Mouse (Mus musculus) limb, embryonic 11.5 days (tissue): Measurements from ENCODE around the gene Ttc7. TPM values are rescaled to one million over a fixed set of nuclear protein-coding genes. Genes with fewer than 3 reads are reported as not detected.

ENCODE experiments used
- ATAC-seq: fragments of 200-750 bp; cut with Nextera tagmentation; 2 replicates; pipeline ENCODE4 v1.8.0; 2017; ENCODE audit warnings: low read depth; ENCODE audit not compliant: insufficient number of reproducible peaks, low FRiP score, low TSS enrichment
- DNase-seq: peaks from one replicate; pipeline ENCODE4 v3.0.0-alpha.2; 2015; ENCODE audit warnings: low spot score
- H3K27ac ChIP-seq: fragments of 300-500 bp; sonication (generic); replicated peaks from 2 replicates; pipeline ENCODE4 v1.5.1; 2014; ENCODE audit warnings: low read depth, mild to moderate bottlenecking, low read length
- H3K27me3 ChIP-seq: fragments of 300-500 bp; sonication (generic); 2 replicates; pipeline ENCODE4 v1.6.1; 2014; ENCODE audit warnings: mild to moderate bottlenecking, low read length, mixed read lengths; ENCODE audit not compliant: control insufficient read depth, insufficient read depth
- H3K36me3 ChIP-seq: fragments of 300-500 bp; sonication (generic); 2 replicates; pipeline ENCODE4 v1.6.1; 2014; ENCODE audit warnings: mild to moderate bottlenecking, low read length, moderate library complexity, mixed read lengths; ENCODE audit not compliant: control insufficient read depth, insufficient read depth
- H3K4me1 ChIP-seq: fragments of 300-500 bp; sonication (generic); 2 replicates; pipeline ENCODE4 v1.6.1; 2014; ENCODE audit warnings: low read length, mixed read lengths; ENCODE audit not compliant: control insufficient read depth, insufficient read depth
- H3K4me2 ChIP-seq: fragments of 300-500 bp; sonication (generic); 2 replicates; pipeline ENCODE4 v1.6.1; 2014; ENCODE audit warnings: low read depth, mild to moderate bottlenecking, moderate library complexity; ENCODE audit not compliant: severe bottlenecking
- H3K4me3 ChIP-seq: fragments of 300-500 bp; sonication (generic); 2 replicates; pipeline ENCODE4 v1.5.1; 2014; ENCODE audit warnings: low read depth, low read length
- H3K9ac ChIP-seq: fragments of 300-500 bp; sonication (generic); 2 replicates; pipeline ENCODE4 v1.6.1; 2014; ENCODE audit warnings: mild to moderate bottlenecking, low read length
- H3K9me3 ChIP-seq: fragments of 300-500 bp; sonication (generic); 2 replicates; pipeline ENCODE4 v1.6.1; 2016; ENCODE audit warnings: low read length; ENCODE audit not compliant: control insufficient read depth
- WGBS: fragments of 180-500 bp; shearing (Covaris S2); extraction: QIAGEN DNeasy Blood & Tissue Kit; methylation state at CpG from one replicate; pipeline ENCODE4 v1.1.7; 2014; 5-methylcytosine and 5-hydroxymethylcytosine counted together
- polyA plus RNA-seq: library from polyadenylated mRNA; unstranded; fragments of >200 nt; fragmentation: Nextera tagmentation; extraction: Ambion mirVana; gene quantifications from 2 replicates; pipeline ENCODE4 v1.2.1, GENCODE M21; 2014

Gene Ttc7
- polyA plus RNA-seq, 1 experiment from 2014 or later = 1.8 TPM

DNA sequence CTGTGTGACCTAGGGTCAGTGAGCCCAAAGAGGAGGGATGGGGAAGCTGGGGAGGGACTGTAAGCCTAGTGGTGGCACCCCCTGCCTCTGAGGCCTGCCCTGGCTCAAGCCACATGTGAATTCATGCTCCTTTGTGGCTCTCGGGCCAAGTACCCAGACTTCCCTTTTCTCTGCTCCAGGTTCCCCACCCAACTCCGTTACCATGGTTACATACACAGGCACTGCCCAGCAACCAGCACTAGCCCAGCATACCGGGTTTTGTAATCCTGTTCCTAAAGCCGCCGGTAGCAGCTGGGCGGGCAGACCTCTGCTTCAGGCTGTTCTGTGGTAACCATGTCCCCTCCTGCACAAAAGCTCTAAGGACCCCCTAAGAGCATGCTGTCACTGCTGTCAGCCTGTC is 44.3 kb downstream of the Ttc7 start:
- H3K9me3 ChIP-seq = 0 out of 2 replicates have a peak, but pooled peaks cover 3% of the 10 kb centered on the region
- H3K4me2 ChIP-seq = no peak overlapping the region
- H3K4me3 ChIP-seq = no peak overlapping the region
- no peak for ATAC-seq
- peak overlapping the region; percentile 32; the same call in 1 of the 2 replicates for H3K9ac ChIP-seq
- no peak overlapping the region for H3K27ac ChIP-seq
- H3K4me1 ChIP-seq = peaks cover 16% of the 10 kb centered on the region
- H3K27me3 ChIP-seq = no peaks in the 10 kb centered on the region
- no peaks in the 10 kb centered on the region for H3K36me3 ChIP-seq
- 46% methylated on average over 6 of the region's 6 CpGs for WGBS
- peak; percentile 31 for DNase-seq

DNA sequence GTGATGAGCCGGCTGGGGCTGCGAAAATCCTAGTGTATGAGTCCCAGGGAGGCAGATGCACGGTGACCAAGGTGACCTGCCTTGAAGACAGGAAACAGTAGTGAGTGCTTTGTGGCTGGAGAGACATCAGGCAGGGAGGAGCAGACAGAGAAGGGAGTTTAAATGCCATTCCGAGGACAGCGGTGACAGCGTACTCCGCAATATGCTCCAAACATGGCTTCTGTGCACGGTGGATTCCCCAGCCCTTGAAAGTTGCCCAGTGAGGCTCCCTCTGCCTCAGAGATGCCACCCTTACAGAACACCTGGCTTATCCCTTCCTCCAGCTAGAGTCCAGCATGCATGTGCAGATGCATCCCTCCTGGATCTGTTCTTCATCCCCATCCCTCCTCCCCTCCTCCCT is 45.0 kb downstream of the Ttc7 start:
- Histone ChIP-seq H3K9me3 (no peaks in the 10 kb centered on the region), H3K4me3 (no peak overlapping the region), H3K27ac (no peak overlapping the region), H3K4me1 (peaks cover 19% of the 10 kb centered on the region), H3K36me3 (no peaks in the 10 kb centered on the region), H3K9ac (no peak overlapping the region), H3K4me2 (no peak overlapping the region), H3K27me3 (no peaks in the 10 kb centered on the region)
- WGBS = 80% methylated on average over 8 of the region's 8 CpGs
- no peak for DNase-seq
- ATAC-seq = no peak

DNA sequence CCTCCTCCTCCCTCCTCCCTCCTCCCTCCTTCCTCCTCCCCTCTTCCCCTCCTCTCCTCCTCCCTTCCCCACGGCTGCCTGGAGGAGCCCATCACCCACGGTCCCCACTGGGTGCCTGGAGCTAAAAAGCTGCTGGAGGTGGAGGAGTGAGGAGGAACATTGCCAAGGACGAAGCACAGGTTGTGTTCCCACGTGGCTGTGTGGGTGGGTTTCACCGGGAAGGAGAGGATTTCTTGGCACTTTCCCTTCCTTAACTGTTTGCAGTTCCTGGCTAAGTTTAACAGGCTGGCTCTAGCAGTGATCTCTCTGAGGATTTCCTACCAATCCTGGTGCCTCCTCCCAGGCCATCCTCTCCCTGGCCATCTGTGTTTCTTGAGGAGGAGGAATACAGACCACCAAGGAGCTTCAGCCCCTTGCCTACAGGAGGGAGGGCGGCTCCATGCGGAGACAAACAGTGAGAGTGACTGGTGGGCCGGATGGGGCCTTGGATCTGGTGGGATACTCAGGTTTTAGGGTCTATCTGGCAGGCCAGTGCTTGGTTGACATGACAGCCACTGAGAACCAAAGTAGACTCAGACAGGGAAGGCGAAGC is 45.6 kb downstream of the Ttc7 start:
- Histone ChIP-seq H3K36me3 (no peaks in the 10 kb centered on the region), H3K9me3 (no peaks in the 10 kb centered on the region), H3K27me3 (no peaks in the 10 kb centered on the region), H3K9ac (no peak overlapping the region), H3K4me2 (no peak overlapping the region), H3K4me1 (peaks cover 19% of the 10 kb centered on the region), H3K27ac (no peak overlapping the region), H3K4me3 (no peak overlapping the region)
- ATAC-seq (no peak), DNase-seq (no peak)
- WGBS = 55% methylated on average over 7 of the region's 9 CpGs

DNA sequence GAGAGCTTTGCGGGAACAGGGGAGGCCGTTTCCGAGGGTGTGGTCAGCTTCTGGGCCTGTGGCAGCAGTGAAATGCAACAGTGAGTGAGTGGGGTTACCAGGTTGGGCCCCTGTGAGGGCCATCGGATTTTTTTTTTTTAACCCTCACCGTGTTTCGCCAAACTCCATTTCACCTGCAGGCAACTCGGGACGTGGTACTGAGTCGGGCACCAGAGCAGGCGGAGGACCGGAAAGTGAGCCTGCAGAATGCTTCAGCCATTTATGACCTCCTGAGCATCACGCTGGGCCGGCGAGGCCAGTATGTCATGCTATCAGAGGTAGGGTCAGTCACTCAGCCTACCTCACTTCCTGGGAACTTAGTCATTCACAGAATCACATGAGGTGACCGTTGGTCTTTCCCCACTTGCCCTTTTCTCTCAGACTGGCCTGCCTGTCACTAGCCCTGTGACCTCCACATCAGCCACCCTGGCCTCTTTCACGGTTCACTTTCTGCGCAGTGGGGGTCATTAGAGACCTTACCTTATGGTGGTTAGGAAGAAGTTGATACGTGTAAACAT is 46.5 kb downstream of the Ttc7 start:
- Histone ChIP-seq H3K36me3 (no peaks in the 10 kb centered on the region), H3K4me3 (no peak overlapping the region), H3K9ac (no peak overlapping the region), H3K27ac (no peak overlapping the region), H3K4me2 (no peak overlapping the region), H3K4me1 (peaks cover 19% of the 10 kb centered on the region), H3K27me3 (no peaks in the 10 kb centered on the region), H3K9me3 (no peaks in the 10 kb centered on the region)
- DNase-seq = no peak
- WGBS = 82% methylated on average over 18 of the region's 18 CpGs
- no peak for ATAC-seq

DNA sequence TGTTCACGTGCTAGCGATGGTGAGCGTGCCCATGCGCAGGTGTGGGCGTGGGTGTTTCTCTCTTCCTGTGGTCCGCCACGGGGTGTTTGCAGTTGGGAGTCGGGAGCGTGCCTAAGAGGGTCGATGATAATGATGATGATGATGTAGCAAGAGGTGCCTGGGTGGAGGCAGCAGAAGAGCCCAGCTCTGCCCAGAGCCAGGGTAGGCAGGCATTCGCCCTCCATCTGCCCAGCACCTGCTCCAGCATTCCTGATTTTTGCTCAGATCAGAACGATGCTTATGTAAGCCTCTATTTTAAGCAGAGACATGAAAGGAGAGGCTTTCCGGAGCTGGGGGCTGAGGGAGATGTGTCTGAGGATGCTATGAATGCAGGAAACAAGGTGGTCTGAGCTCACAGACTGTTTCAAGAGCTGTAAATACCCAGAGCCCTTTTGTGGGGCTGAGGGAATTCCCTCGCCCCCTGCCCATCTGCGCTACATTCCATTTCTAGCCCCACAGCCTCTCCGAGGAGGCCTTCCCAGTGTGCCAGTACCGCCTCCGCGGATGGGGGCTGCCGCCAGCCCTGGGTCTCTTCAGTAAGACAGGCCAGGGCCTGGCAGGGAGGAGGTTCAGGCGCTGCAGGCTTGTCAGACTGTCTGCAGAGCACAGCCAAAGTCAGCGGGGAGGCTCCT is 47.7 kb downstream of the Ttc7 start:
- Histone ChIP-seq H3K27ac (no peak overlapping the region), H3K4me1 (peaks cover 19% of the 10 kb centered on the region), H3K4me2 (peak overlapping the region; percentile 18), H3K9me3 (no peaks in the 10 kb centered on the region), H3K27me3 (no peaks in the 10 kb centered on the region), H3K9ac (no peak overlapping the region; the same call in 1 of the 2 replicates), H3K36me3 (no peaks in the 10 kb centered on the region), H3K4me3 (no peak overlapping the region)
- 33% methylated on average over 22 of the region's 22 CpGs for WGBS
- DNase-seq (peak; percentile 38), ATAC-seq (no peak)

GRCm38 (mm10) chr17:87330921-87331291 is 48.2 kb downstream of the Ttc7 start:
- ATAC-seq (no peak), DNase-seq (peak; percentile 60)
- peaks cover 19% of the 10 kb centered on the region for H3K4me1 ChIP-seq
- H3K4me3 ChIP-seq = no peak overlapping the region
- no peak overlapping the region; the same call in 1 of the 2 replicates for H3K9ac ChIP-seq
- peak overlapping the region; percentile 18 for H3K4me2 ChIP-seq
- H3K27ac ChIP-seq = no peak overlapping the region
- no peaks in the 10 kb centered on the region for H3K27me3 ChIP-seq
- no peaks in the 10 kb centered on the region for H3K9me3 ChIP-seq
- H3K36me3 ChIP-seq = no peaks in the 10 kb centered on the region
- WGBS = 3% methylated on average over 11 of the region's 11 CpGs

- 48% methylated on average over 11 of the region's 11 CpGs for WGBS
- no peak overlapping the region for H3K4me3 ChIP-seq
- no peaks in the 10 kb centered on the region for H3K27me3 ChIP-seq
- no peak overlapping the region for H3K9ac ChIP-seq
- ATAC-seq = no peak
- H3K4me2 ChIP-seq = peak overlapping the region; percentile 18; the same call in 1 of the 2 replicates
- no peaks in the 10 kb centered on the region for H3K9me3 ChIP-seq
- DNase-seq = no peak
- peaks cover 19% of the 10 kb centered on the region for H3K4me1 ChIP-seq
- no peak overlapping the region for H3K27ac ChIP-seq
- H3K36me3 ChIP-seq = no peaks in the 10 kb centered on the region
These were observed 48.9 kb downstream of the Ttc7 start for GRCm38 (mm10) chr17:87331336-87332141.

- Histone ChIP-seq H3K9me3 (no peaks in the 10 kb centered on the region), H3K4me3 (no peak overlapping the region), H3K27ac (no peak overlapping the region), H3K36me3 (no peaks in the 10 kb centered on the region), H3K4me2 (no peak overlapping the region), H3K4me1 (peaks cover 19% of the 10 kb centered on the region), H3K9ac (no peak overlapping the region), H3K27me3 (no peaks in the 10 kb centered on the region)
- WGBS = 82% methylated on average over 9 of the region's 9 CpGs
- ATAC-seq (no peak), DNase-seq (no peak)
These were observed 49.6 kb downstream of the Ttc7 start for GRCm38 (mm10) chr17:87332142-87332815.
